ENCODE assay signal across 18 mouse cellular contexts in the genomic region with DNA sequence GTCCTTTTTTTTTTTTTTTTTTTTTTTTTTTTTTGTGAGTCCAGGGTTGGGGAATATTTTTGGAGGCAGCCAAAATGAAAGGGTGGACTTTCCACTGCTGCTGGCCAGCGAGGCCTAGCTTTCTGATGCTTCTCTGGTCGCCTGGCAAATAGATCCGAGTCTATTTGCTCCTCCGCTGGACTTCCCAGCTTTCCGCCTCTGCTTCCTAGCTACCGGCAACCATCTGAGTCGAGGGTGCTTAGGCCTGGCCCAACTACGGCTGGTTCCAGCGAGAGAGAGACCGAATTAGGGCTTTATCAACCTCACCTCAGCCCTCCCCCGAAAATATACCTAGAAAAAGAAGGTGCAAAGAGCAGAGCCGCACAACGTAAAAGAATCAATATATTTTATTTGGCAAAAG. TPM values are rescaled to one million over a fixed set of nuclear protein-coding genes. Genes with fewer than 3 reads are reported as not detected.
DNase-seq lines count a peak whose midpoint lies in the region; ATAC-seq and TF ChIP-seq lines count a peak whose summit lies in the region.
"Had no signal": no experiment of that assay in that cellular context is flagged by ENCODE, and none has a peak within 500 bp of the region (broad histone marks: within the 10 kb centered on the region; RNA-seq: fewer than 3 reads in every experiment).

No protein-coding gene starts in this region.

- no peak for TF ChIP-seq CTCF in layer of hippocampus, adult 2 months (conservative IDR thresholded peaks at IDR 0.05)

- H3K36me3 ChIP-seq in midbrain, embryonic 13.5 days, result no peaks in the 10 kb centered on the region
- H3K36me3 ChIP-seq: forebrain, embryonic 15.5 days; liver, embryonic 12.5 days; midbrain, embryonic 15.5 days had no signal

- ATAC-seq in midbrain, embryonic 13.5 days, result no peak
- ATAC-seq: forebrain, embryonic 15.5 days; liver, embryonic 12.5 days had no signal

- no peaks in the 10 kb centered on the region for H3K9me3 ChIP-seq in midbrain, embryonic 13.5 days
- H3K9me3 ChIP-seq: forebrain, embryonic 15.5 days; liver, embryonic 12.5 days; midbrain, embryonic 15.5 days had no signal

- WGBS in midbrain, embryonic 13.5 days, result 11% methylated on average over 13 of the region's 13 CpGs

- no peak overlapping the region for H3K4me3 ChIP-seq in layer of hippocampus, adult 2 months
- H3K4me3 ChIP-seq in midbrain, embryonic 13.5 days (replicated peaks), result no peak overlapping the region
- H3K4me3 ChIP-seq: forebrain, embryonic 15.5 days; liver, embryonic 12.5 days; midbrain, embryonic 15.5 days had no signal

- no peak overlapping the region for H3K4me2 ChIP-seq in midbrain, embryonic 13.5 days (replicated peaks)
- H3K4me2 ChIP-seq: forebrain, embryonic 15.5 days; midbrain, embryonic 15.5 days had no signal

- H3K27me3 ChIP-seq in midbrain, embryonic 13.5 days, result peaks cover 100% of the 10 kb centered on the region

- no peak overlapping the region for H3K27ac ChIP-seq in layer of hippocampus, adult 2 months
- H3K27ac ChIP-seq in midbrain, embryonic 13.5 days, result no peak overlapping the region
- H3K27ac ChIP-seq: forebrain, embryonic 15.5 days; liver, embryonic 12.5 days; midbrain, embryonic 15.5 days had no signal

- H3K4me1 ChIP-seq in midbrain, embryonic 13.5 days (replicated peaks), result peaks cover 4% of the 10 kb centered on the region

- intact Hi-C loops in gastrocnemius, postnatal 14 days (cut with DNase I; ENCODE audit: low total_unique reads), result loop anchor here (5.0 kb wide), 1 partner anchor 635 kb away; no protein-coding TSS in a partner anchor

- H3K9ac ChIP-seq in midbrain, embryonic 13.5 days (replicated peaks), result no peak overlapping the region
- H3K9ac ChIP-seq: forebrain, embryonic 15.5 days; liver, embryonic 12.5 days; midbrain, embryonic 15.5 days had no signal

- DNase-seq in gastrocnemius, postnatal 10 days, result peak; percentile 9
- no peak for DNase-seq in gastrocnemius, postnatal 14 days
- peak; percentile 4 for DNase-seq in ZHBTc4 (ENCODE audit: low read depth, low spot score)
- DNase-seq in kidney, postnatal 10 days, result peak; percentile 61
- DNase-seq in naive thymus-derived CD4-positive, alpha-beta T cell, adult 2 months (ENCODE audit: low read depth), result peak; percentile 4
- no peak for DNase-seq in layer of hippocampus, adult 2 months (ENCODE audit: low spot score in 2 of 2)
- DNase-seq in Muller cell, postnatal 12 days (ENCODE audit: inconsistent ontology term), result no peak
- DNase-seq: cerebellum, adult 11-12 months; heart, postnatal 10 days; layer of hippocampus, postnatal 36 days; lung, postnatal 10 days had no signal

RNA-seq across cellular contexts. Expression of a gene that starts 1.1 kb away (rescaled TPM):
- total RNA-seq in gastrocnemius, postnatal 10 days (2021), result 1 to 10 TPM; 9.4 to 9.7 TPM
- 1 to 10 TPM; 6.3 to 7.3 TPM for total RNA-seq in gastrocnemius, postnatal 14 days (2021)
- total RNA-seq in layer of hippocampus, adult 2 months (2021), result not detected
- polyA plus RNA-seq in midbrain, embryonic 13.5 days (2015; fragmentation: Nextera tagmentation; extraction: Ambion mirVana), result not detected in 2 replicates
- total RNA-seq: layer of hippocampus, postnatal 36 days had no signal
- polyA plus RNA-seq: forebrain, embryonic 15.5 days; midbrain, embryonic 15.5 days had no signal

RNA-seq across cellular contexts. Expression of a gene that starts 8.2 kb away (rescaled TPM):
- 10 to 100 TPM in 1 of 2 experiments, 1 to 10 TPM in 1; 7.8 to 11.2 TPM for total RNA-seq in gastrocnemius, postnatal 10 days (2021)
- total RNA-seq in gastrocnemius, postnatal 14 days (2021), result 1 to 10 TPM; 7.8 to 8.3 TPM
- total RNA-seq in layer of hippocampus, adult 2 months (2021), result not detected
- not detected in 2 replicates for polyA plus RNA-seq in midbrain, embryonic 13.5 days (2015; fragmentation: Nextera tagmentation; extraction: Ambion mirVana)
- total RNA-seq: heart, postnatal 10 days; layer of hippocampus, postnatal 36 days had no signal
- polyA plus RNA-seq: forebrain, embryonic 15.5 days; midbrain, embryonic 15.5 days; small intestine, adult 2 months had no signal

RNA-seq across cellular contexts. Expression of a gene that starts 9.6 kb away (rescaled TPM):
- total RNA-seq in gastrocnemius, postnatal 10 days (2021), result not detected
- under 1 TPM in 1 of 2 experiments, not detected in 1; 0.51 TPM for total RNA-seq in gastrocnemius, postnatal 14 days (2021)
- not detected for total RNA-seq in layer of hippocampus, adult 2 months (2021)
- polyA plus RNA-seq in midbrain, embryonic 13.5 days (2015; fragmentation: Nextera tagmentation; extraction: Ambion mirVana), result not detected in 2 replicates
- total RNA-seq: common myeloid progenitor, adult 5-6 weeks; granulocyte monocyte progenitor cell, adult 5-6 weeks; heart, postnatal 10 days; layer of hippocampus, postnatal 36 days had no signal
- polyA plus RNA-seq: forebrain, embryonic 15.5 days; liver, embryonic 12.5 days; midbrain, embryonic 15.5 days had no signal

RNA-seq across cellular contexts. Expression of a gene that starts 9.6 kb away (rescaled TPM):
- total RNA-seq in gastrocnemius, postnatal 10 days (2021), result 1 to 10 TPM; 2.0 to 5.0 TPM
- 1 to 10 TPM; 2.4 to 3.1 TPM for total RNA-seq in gastrocnemius, postnatal 14 days (2021)
- total RNA-seq in layer of hippocampus, adult 2 months (2021), result not detected
- polyA plus RNA-seq in midbrain, embryonic 13.5 days (2015; fragmentation: Nextera tagmentation; extraction: Ambion mirVana), result not detected in 2 replicates
- total RNA-seq: layer of hippocampus, postnatal 36 days had no signal
- polyA plus RNA-seq: forebrain, embryonic 15.5 days; midbrain, embryonic 15.5 days had no signal

RNA-seq across cellular contexts. Expression of a gene that starts 14.2 kb away (rescaled TPM):
- total RNA-seq in gastrocnemius, postnatal 10 days (2021), result 1 to 10 TPM; 1.6 to 2.2 TPM
- total RNA-seq in gastrocnemius, postnatal 14 days (2021), result 1 to 10 TPM in 1 of 2 experiments, under 1 TPM in 1; 0.74 to 1.3 TPM
- total RNA-seq in layer of hippocampus, adult 2 months (2021), result not detected
- polyA plus RNA-seq in midbrain, embryonic 13.5 days (2015; fragmentation: Nextera tagmentation; extraction: Ambion mirVana), result not detected in 2 replicates
- total RNA-seq: common myeloid progenitor, adult 5-6 weeks; heart, postnatal 10 days; layer of hippocampus, postnatal 36 days had no signal
- polyA plus RNA-seq: forebrain, embryonic 15.5 days; midbrain, embryonic 15.5 days had no signal

Comparison
In these comparisons a context has a peak if more than half of its experiments do, and no peak if none do; other contexts are left out.
1. DNase-seq: peak in gastrocnemius, postnatal 10 days (single experiment), ZHBTc4 (single experiment), kidney, postnatal 10 days (single experiment) and naive thymus-derived CD4-positive, alpha-beta T cell, adult 2 months (single experiment); none in gastrocnemius, postnatal 14 days (single experiment), layer of hippocampus, adult 2 months (0 of 2) and Muller cell, postnatal 12 days (single experiment).
2. RNA of a gene that starts 1.1 kb away (total RNA-seq): 9.4 to 9.7 TPM in gastrocnemius, postnatal 10 days and 6.3 to 7.3 TPM in gastrocnemius, postnatal 14 days; not detected in layer of hippocampus, adult 2 months; every median in the first group is over 4 times any median in the second.
3. RNA of a gene that starts 8.2 kb away (total RNA-seq): 7.8 to 11.2 TPM in gastrocnemius, postnatal 10 days and 7.8 to 8.3 TPM in gastrocnemius, postnatal 14 days; not detected in layer of hippocampus, adult 2 months; every median in the first group is over 4 times any median in the second.